Mouse (Mus musculus): ENCODE data around the gene Tmem255b. TPM values are rescaled to one million over a fixed set of nuclear protein-coding genes. Genes with fewer than 3 reads are reported as not detected.

The Tmem255b gene
- polyA plus RNA-seq, 1 experiment, result 11.0 TPM

DNA sequence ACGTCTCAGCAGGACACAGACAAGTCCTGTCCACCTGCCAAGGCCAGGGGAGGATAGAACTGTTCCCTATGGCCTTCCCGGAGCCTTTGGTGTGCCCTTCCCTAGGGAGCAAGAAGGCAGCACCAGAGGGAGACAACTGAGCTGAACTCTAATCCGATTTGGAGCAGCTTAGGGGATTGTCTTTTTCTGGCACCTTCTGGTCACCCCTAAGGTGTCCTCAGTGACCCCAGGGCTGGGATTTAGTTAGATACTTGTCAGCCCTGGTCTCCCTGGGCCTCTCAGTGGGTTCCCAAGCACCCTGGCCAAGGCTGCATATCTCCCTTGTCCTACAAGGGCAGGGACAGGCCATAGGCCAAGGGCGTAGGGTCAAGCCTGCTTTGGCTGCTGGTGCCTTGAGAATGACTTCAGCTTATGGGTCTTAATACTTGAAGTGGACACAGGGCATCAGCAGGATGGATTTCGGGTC is 30.3 kb upstream of the Tmem255b start, which contains the start of gene Grk1:
Gene Grk1, plus strand, starts transcription at position 416 of the 466 bp plus-strand sequence.
- TF ChIP-seq POLR2A (IDR thresholded peaks at IDR 0.05; ENCODE audit: low read depth, low read length) (no peak), CTCF (IDR thresholded peaks at IDR 0.05; ENCODE audit: extremely low read depth, insufficient read length, insufficient replicate concordance, low read depth, low read length) (no peak)
- no peaks in the 10 kb centered on the region for H3K4me1 ChIP-seq (ENCODE audit: control insufficient read depth, insufficient read depth, insufficient read length, low read length)
- H3K27ac ChIP-seq (ENCODE audit: insufficient read depth, low read depth, low read length), result no peak within 1 kb of the TSS
- H3K36me3 ChIP-seq (ENCODE audit: control insufficient read depth, insufficient read depth, low read length), result no peaks in the 10 kb centered on the region
- peaks cover 3% of the 10 kb centered on the region; the same call in 1 of the 2 replicates for H3K27me3 ChIP-seq (ENCODE audit: control insufficient read depth, insufficient read depth, low read length)
- 73% methylated on average over 5 of the region's 5 CpGs for WGBS
- H3K4me3 ChIP-seq (ENCODE audit: low read depth, low read length), result no peak within 1 kb of the TSS

DNA sequence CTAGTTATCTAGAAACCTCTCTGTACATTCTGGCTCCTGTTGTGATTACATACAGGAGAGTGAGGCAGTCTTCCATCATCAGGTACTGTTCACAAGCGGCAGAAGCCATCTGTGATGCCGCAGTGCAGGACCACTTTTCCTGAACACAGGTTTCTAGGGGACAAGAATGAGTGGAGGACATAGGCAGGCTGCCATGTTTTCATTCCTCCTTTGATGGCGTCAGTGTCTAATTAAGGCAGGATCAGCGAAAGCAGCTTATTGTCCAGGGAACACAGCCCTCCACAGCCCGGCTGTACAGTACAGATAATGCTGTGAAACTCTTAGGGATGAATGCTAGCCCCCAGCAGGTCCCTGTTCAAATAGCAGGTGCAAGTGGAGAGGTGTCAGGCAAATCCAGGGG is 29.0 kb upstream of the Tmem255b start:
- Histone ChIP-seq H3K27me3 (ENCODE audit: control insufficient read depth, insufficient read depth, low read length) (peaks cover 3% of the 10 kb centered on the region; the same call in 1 of the 2 replicates), H3K4me3 (ENCODE audit: low read depth, low read length) (no peak overlapping the region), H3K4me1 (ENCODE audit: control insufficient read depth, insufficient read depth, insufficient read length, low read length) (no peaks in the 10 kb centered on the region), H3K27ac (ENCODE audit: insufficient read depth, low read depth, low read length) (no peak overlapping the region), H3K36me3 (ENCODE audit: control insufficient read depth, insufficient read depth, low read length) (no peaks in the 10 kb centered on the region)
- TF ChIP-seq CTCF (IDR thresholded peaks at IDR 0.05; ENCODE audit: extremely low read depth, insufficient read length, insufficient replicate concordance, low read depth, low read length) (no peak), POLR2A (IDR thresholded peaks at IDR 0.05; ENCODE audit: low read depth, low read length) (no peak)
- 82% methylated on average over 5 of the region's 5 CpGs for WGBS

DNA sequence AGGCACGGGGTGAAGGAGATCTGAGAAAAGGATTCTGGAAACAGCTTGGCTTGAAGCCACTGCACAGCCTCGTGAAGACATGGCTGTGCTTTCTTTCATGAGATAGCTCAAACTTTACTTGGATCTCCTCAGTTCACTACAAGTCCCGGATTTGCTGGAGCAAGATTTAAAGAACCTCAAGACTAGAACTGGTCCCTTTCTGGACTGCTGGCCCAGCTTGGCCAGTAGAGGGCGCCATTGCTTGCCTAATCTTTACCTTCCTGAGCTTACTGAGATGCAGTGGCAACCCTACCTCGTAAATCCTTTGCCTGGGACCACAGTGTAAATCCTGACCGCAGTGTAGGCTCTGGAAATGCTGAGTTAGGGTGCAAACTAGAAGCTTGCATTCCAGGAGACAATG is 23.4 kb upstream of the Tmem255b start:
- WGBS, result 22% methylated on average over 6 of the region's 6 CpGs
- H3K36me3 ChIP-seq (ENCODE audit: control insufficient read depth, insufficient read depth, low read length), result no peaks in the 10 kb centered on the region

DNA sequence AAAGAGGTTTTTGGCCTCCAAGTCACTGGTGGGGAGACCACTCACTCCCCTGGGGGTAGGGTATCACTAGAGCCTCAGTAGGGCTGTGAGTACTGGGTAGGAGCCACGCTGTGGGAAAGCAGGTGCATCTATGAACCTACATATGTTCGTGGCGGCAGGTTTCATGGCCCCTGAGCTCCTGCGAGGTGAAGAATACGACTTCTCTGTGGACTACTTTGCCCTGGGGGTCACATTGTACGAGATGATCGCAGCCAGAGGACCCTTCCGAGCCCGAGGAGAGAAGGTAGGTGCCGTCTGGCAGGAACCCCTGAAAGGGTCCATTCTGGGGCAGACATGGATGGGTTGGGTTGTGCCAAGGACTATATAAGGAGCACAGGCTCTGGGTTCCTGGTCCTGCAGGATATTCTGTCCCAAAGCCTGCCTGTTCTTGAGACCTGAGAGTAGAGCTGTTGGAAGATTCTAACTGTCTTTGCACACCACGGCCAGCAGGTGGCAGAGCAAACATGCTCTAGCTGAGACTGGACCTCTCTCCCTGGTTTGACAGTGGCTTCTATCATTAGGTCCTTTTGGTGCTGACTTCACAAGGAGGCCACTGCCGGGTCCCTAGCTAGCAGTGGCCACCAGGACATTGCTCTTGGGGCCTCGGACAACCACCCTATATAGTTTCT is 22.0 kb upstream of the Tmem255b start:
- 61% methylated on average over 13 of the region's 13 CpGs for WGBS
- Histone ChIP-seq H3K4me3 (ENCODE audit: low read depth, low read length) (no peak overlapping the region), H3K4me1 (ENCODE audit: control insufficient read depth, insufficient read depth, insufficient read length, low read length) (no peaks in the 10 kb centered on the region; the same call in 1 of the 2 replicates), H3K36me3 (ENCODE audit: control insufficient read depth, insufficient read depth, low read length) (no peaks in the 10 kb centered on the region), H3K27ac (ENCODE audit: insufficient read depth, low read depth, low read length) (no peak overlapping the region), H3K27me3 (ENCODE audit: control insufficient read depth, insufficient read depth, low read length) (no peaks in the 10 kb centered on the region)
- TF ChIP-seq POLR2A (IDR thresholded peaks at IDR 0.05; ENCODE audit: low read depth, low read length) (no peak), CTCF (IDR thresholded peaks at IDR 0.05; ENCODE audit: extremely low read depth, insufficient read length, insufficient replicate concordance, low read depth, low read length) (peak; percentile 82)

More for the DNA sequence above, 23.4 kb upstream of the Tmem255b start:
- Histone ChIP-seq H3K27ac (ENCODE audit: insufficient read depth, low read depth, low read length) (no peak overlapping the region), H3K4me1 (ENCODE audit: control insufficient read depth, insufficient read depth, insufficient read length, low read length) (no peaks in the 10 kb centered on the region; the same call in 1 of the 2 replicates), H3K27me3 (ENCODE audit: control insufficient read depth, insufficient read depth, low read length) (no peaks in the 10 kb centered on the region), H3K4me3 (ENCODE audit: low read depth, low read length) (no peak overlapping the region)
- no peak for TF ChIP-seq POLR2A (IDR thresholded peaks at IDR 0.05; ENCODE audit: low read depth, low read length)
- peak; percentile 92; the same call in 1 of the 2 replicates for TF ChIP-seq CTCF (IDR thresholded peaks at IDR 0.05; ENCODE audit: extremely low read depth, insufficient read length, insufficient replicate concordance, low read depth, low read length)

DNA sequence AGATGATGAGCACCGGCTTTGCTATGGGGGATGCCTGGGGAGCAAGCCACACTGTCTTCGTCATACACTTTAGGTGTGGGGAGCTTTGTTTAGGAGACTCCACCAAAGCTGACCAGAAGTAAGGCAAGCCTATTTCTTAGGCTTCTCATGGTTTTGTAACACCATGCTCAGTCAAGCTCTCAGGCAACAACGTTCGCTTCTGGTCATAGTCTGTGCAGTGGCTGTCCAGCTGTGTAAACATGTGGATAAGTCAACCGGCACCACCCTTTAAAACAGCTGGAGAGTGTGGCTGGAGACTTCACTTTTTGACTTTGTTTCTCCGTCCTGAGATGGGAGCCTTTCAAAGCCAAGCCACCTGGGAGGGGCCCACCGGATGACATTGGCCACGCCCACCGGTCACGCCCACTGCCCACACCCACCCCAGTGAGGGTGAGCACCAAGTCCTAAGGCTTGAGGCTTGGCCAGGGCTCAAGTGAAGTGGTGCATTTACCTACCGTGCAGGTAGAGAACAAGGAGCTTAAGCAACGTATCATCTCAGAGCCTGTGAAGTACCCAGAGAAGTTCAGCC is 21.1 kb upstream of the Tmem255b start:
- no peak overlapping the region for H3K27ac ChIP-seq (ENCODE audit: insufficient read depth, low read depth, low read length)
- 32% methylated on average over 12 of the region's 12 CpGs for WGBS
- no peaks in the 10 kb centered on the region; the same call in 1 of the 2 replicates for H3K4me1 ChIP-seq (ENCODE audit: control insufficient read depth, insufficient read depth, insufficient read length, low read length)
- H3K4me3 ChIP-seq (ENCODE audit: low read depth, low read length), result no peak overlapping the region
- TF ChIP-seq POLR2A (IDR thresholded peaks at IDR 0.05; ENCODE audit: low read depth, low read length), result no peak
- no peak for TF ChIP-seq CTCF (IDR thresholded peaks at IDR 0.05; ENCODE audit: extremely low read depth, insufficient read length, insufficient replicate concordance, low read depth, low read length)
- no peaks in the 10 kb centered on the region for H3K36me3 ChIP-seq (ENCODE audit: control insufficient read depth, insufficient read depth, low read length)
- H3K27me3 ChIP-seq (ENCODE audit: control insufficient read depth, insufficient read depth, low read length), result no peaks in the 10 kb centered on the region

DNA sequence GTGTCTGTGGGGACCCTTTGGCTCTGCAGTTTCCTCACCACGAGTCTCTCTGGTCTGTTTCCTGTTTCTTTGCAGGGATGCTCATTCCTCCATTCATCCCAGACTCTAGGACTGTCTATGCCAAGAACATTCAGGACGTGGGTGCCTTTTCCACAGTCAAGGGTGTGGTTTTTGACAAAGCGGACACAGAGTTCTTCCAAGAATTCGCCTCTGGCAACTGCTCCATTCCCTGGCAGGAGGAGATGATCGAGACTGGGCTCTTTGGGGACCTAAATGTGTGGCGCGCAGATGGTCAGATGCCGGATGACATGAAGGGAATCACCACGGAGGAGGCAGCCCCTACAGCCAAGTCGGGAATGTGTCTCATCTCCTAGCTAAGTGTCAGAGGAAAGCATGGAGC is 19.1 kb upstream of the Tmem255b start:
- Histone ChIP-seq H3K27me3 (ENCODE audit: control insufficient read depth, insufficient read depth, low read length) (no peaks in the 10 kb centered on the region), H3K4me1 (ENCODE audit: control insufficient read depth, insufficient read depth, insufficient read length, low read length) (no peaks in the 10 kb centered on the region; the same call in 1 of the 2 replicates), H3K36me3 (ENCODE audit: control insufficient read depth, insufficient read depth, low read length) (no peaks in the 10 kb centered on the region), H3K27ac (ENCODE audit: insufficient read depth, low read depth, low read length) (no peak overlapping the region), H3K4me3 (ENCODE audit: low read depth, low read length) (no peak overlapping the region)
- TF ChIP-seq CTCF (IDR thresholded peaks at IDR 0.05; ENCODE audit: extremely low read depth, insufficient read length, insufficient replicate concordance, low read depth, low read length) (no peak), POLR2A (IDR thresholded peaks at IDR 0.05; ENCODE audit: low read depth, low read length) (no peak)
- WGBS, result 71% methylated on average over 10 of the region's 10 CpGs

DNA sequence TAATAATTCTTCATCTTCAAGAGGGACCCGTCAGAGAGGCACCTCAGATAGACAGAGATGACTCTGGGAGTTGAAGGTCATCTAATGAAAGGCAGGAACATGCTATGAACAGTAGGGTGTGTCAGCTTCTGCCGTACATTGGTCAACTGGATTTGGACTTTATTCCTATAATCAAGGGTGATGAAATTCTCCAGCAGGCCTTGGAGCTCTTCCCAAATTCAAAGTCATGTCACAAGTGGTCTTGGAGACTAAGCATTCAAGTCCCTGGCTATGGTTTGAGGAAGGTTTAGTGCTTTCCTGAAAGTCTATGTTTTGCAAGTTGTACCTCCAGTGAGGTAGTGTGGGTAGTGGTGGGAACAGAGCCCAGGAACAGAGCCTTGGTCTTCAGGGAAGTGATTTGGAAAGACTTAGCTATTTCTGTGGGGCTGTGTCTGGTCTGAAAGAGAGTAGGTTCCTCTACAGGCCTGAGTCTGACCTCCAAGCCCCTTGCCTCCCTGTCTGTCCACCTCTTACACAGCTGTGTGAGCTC is 15.8 kb upstream of the Tmem255b start:
- no peaks in the 10 kb centered on the region for H3K27me3 ChIP-seq (ENCODE audit: control insufficient read depth, insufficient read depth, low read length)
- H3K27ac ChIP-seq (ENCODE audit: insufficient read depth, low read depth, low read length), result no peak overlapping the region
- no peak overlapping the region for H3K4me3 ChIP-seq (ENCODE audit: low read depth, low read length)
- no peak for TF ChIP-seq CTCF (IDR thresholded peaks at IDR 0.05; ENCODE audit: extremely low read depth, insufficient read length, insufficient replicate concordance, low read depth, low read length)
- no peak for TF ChIP-seq POLR2A (IDR thresholded peaks at IDR 0.05; ENCODE audit: low read depth, low read length)
- WGBS, result 15% methylated on average over 2 of the region's 2 CpGs
- H3K36me3 ChIP-seq (ENCODE audit: control insufficient read depth, insufficient read depth, low read length), result no peaks in the 10 kb centered on the region
- H3K4me1 ChIP-seq (ENCODE audit: control insufficient read depth, insufficient read depth, insufficient read length, low read length), result no peaks in the 10 kb centered on the region

Measured in small intestine, adult 2 months (tissue).